Mouse (Mus musculus) C2C12 (cell line): ENCODE results near the gene Creb3l1.

ENCODE experiments used
- CEBPB ChIP-seq: IDR thresholded peaks from one replicate; pipeline ENCODE4 v1.6.1; 2011; ENCODE audit warnings: low read depth, mild to moderate bottlenecking, control low read depth, moderate library complexity
- CTCF ChIP-seq: IDR thresholded peaks from one replicate; pipeline ENCODE4 v1.5.1; 2011; ENCODE audit not compliant: control insufficient read depth, insufficient read depth, insufficient read length
- FOSL1 ChIP-seq: IDR thresholded peaks from one replicate; pipeline ENCODE4 v1.8.0; 2011; ENCODE audit warnings: mild to moderate bottlenecking, low read length; ENCODE audit not compliant: poor library complexity, insufficient read depth, severe bottlenecking
- MAX ChIP-seq: IDR thresholded peaks from one replicate; pipeline ENCODE4 v1.6.1; 2011; ENCODE audit warnings: mild to moderate bottlenecking, control low read depth
- MYOD1 ChIP-seq: IDR thresholded peaks from one replicate; pipeline ENCODE4 v1.6.1; 2011; ENCODE audit warnings: low read depth; ENCODE audit not compliant: control insufficient read depth, insufficient read length
- MYOG ChIP-seq: IDR thresholded peaks from one replicate; pipeline ENCODE4 v1.6.1; 2011; ENCODE audit not compliant: control insufficient read depth, insufficient read length; ENCODE audit errors: extremely low read depth
- USF1 ChIP-seq: IDR thresholded peaks from one replicate; pipeline ENCODE4 v1.6.1; 2011; ENCODE audit warnings: low read depth, mild to moderate bottlenecking, control low read depth, moderate library complexity

DNA sequence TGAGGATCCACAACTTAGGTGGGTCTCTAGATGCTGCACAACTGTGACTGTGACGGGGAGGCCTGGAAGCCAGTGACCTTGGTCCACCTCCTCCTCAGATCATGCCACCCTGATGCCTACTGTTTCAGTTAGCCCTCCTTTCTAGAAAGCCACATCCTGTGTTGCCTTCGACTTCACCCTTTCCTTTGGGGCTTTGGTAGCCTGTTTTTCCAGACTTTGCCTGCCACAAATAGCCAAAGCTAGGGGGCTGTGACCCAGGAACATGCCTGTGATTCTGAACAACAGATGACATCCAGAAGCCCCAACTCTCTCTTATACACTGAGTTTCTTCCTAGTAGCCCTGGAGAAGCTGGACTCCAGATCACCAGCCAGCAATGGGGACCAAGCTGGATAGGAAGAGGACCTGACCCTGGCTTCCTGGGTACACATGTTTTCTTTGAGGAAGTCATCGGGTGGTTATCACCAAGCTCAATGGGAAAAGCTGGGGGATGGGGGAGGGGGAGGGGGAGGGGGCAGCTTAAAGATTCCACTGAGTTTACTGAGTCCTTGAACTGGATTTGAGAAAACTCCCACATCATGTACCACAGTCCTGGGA is 59.6 kb downstream of the Creb3l1 start:
- TF ChIP-seq CTCF (no peak), MAX (no peak), USF1 (no peak), MYOG (no peak), FOSL1 (no peak), CEBPB (no peak), MYOD1 (no peak)
